Mouse (Mus musculus): ENCODE data around the gene Fam69a. TPM values are rescaled to one million over a fixed set of nuclear protein-coding genes. Genes with fewer than 3 reads are reported as not detected.
A peak's percentile ranks its signal among the peaks of the same experiment; 100 is the strongest.
"Not testable (repeated sequence)": the region's sequence is repeated elsewhere in the genome, so short reads cannot be mapped to it uniquely, and the experiment has no call there.

Fam69a gene
- polyA plus RNA-seq, 2 experiments from 2014 or later, result 66.3 to 87.7 TPM

DNA sequence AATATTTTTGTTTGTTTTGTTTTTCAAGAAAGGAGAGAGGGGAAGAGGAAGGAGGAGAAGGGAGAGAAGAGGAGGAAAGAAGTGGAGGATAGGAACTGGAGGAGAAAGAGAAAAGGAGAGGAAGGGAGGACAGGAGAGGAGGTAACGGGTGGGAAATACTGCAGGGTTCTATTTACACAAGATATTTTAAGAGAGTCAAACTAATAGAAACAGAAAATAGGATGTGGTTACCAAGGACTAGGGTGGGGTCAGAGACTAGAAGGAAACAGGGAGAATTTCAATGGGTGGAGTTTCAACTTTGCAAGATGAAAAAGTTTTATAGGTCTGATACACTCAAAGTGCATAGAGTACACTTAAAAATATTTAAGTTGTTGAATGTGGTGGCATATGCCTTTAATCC, 7.0 kb downstream of the Fam69a start:
- peak; percentile 70 for ATAC-seq

DNA sequence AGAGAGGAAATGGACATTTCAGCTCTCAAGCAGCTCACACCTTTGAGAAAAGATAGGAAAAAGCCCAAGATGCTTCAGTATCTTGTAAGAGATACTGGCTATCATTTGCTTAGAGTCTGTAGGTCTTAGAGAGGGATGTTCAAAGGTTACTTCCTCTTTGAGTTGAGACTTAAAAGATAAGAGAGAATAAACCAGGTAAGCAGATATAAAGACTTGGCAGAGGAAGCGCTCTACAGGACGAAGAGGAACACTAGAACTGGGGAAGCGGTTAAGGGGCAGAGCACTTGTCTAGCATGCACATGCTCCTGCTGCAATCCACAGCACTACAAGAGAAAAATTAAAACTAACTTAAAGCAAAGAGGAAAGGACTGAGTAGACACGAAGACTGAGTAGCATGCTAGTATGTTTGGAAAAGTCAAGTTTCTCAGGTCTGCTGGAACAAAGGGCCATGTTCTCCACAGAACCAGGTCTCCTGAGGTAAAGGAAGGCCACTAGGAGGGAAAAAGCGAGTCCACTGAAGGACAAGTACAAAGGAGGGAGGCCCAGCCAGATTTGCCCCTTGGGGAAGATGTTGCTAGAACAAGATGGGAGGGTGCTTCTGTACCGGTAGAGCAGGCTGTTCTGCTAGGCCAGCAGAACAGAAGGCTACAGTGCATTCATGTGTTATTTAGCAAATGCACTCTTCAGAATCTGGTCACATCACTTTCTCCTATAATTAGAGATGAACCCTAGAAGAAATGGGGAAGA, 8.4 kb downstream of the Fam69a start:
- peak; percentile 72 for ATAC-seq

- ATAC-seq, result peak; percentile 20
These were observed 9.1 kb downstream of the Fam69a start for GRCm38 (mm10) chr5:107977640-107978288.

DNA sequence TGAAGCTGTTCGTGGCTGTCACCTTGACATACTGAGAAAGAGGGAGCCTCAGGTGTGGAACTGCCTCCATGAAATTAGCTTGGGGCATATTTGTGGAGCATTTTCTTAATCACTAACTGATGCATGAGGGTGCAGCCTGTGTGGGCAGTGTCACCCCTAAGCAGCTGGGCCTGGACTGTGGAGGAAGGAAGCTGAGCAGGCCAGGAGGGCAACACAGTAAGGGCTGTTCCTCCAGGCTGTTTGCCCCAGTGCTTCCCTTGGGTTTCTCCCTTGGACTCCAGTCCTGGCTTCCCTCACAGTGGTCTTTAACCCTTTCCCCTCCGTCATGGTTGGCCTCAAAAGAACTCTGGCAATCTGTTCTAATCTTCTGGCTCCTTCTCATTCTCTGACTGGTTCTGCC, 13.6 kb downstream of the Fam69a start:
- no peak for ATAC-seq

DNA sequence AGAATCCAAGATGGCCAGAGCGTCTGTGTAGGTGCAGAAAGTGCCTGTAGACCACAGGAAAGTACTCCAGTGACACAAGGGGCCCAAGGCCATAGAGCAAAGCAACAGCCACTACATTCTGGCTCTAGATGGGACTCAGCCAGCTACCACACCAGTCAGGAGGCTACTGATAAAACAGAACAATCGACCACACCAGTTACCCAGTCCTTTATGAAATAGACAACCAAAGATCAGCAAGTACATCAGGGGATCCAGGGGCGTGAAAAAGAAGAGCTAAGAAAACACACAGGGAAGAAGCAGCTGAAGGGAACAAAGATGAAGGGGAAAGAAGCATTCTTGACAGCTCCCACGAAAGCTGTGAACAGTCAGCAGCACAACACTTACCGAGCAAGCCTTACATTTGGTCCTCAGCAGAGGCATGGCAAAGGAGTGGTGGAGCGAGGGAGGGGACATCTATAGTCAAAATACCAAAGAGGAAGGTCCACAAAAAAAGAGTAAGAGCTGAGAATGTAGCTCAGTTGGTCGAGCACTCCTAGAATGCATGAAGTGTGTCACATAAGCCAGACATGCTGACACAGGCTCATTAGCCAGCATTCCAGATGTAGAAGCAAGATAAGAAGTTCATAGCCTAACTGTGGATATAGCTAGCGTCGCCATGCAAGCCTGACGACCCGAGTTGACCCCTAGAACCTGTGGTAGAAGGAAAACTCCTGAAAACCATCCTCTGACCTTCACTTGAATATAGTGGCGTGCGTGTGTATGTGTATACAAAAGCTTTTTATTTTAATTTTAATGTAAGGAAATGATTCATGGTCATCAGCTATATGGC, 14.2 kb downstream of the Fam69a start:
- ATAC-seq, result no peak

DNA sequence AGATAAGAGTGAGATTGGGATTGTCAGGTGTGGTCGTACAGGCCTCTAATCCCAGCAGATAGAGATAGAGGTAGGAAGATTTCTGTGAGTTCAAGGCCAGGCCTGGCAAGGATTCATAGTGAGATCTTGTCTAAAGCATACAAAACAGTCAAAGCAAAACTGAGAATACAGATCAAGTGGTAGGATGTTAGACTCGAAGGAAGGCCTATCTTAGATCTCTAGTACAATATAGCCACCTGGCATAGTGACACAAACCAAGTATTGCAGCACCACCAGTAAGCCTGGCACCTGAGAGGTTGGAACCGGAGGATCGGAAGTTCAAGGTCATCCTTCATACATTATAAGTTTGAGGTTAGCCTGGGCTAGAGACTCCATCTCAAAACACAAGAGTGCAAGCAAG, 15.8 kb downstream of the Fam69a start:
- ATAC-seq, result peak; percentile 49

DNA sequence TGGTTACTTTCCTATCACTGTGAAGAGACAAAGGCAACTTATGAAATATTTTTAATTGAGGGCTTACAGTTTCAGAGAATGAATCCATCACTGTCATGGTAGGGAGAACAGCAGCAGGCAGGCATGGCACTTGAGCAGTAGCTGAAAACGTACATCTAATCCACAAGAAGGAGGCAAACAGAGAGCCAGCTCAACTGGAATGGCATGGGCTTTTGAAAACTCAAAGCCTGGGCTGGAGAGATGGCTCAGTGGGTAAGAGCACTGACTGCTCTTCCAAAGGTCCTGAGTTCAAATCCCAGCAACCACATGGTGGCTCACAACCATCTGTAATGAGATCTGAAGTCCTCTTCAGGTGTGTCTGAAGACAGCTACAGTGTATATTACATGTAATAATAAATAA, 17.1 kb downstream of the Fam69a start:
- ATAC-seq, result not testable (repeated sequence)

DNA sequence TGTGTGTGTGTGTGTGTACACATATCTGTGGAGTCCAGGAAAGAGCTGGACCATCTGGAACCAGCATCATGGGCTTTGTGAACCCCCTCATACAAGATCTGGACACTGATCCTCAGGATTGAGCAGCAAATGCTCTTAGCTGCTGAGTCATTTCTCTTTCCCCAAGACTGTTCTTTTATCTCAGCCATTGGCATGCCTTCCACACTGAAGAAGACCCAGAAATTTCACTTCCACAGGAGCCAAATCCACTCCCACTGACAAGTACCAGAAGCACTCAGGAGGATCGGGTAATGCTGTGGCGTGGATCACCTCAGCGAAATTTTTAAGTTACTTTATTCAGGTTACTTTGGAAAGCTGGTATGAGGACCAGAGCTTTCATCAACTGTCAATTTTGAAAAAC, 18.8 kb downstream of the Fam69a start:
- ATAC-seq, result no peak

GRCm38 (mm10) chr5:107966841-107967457, 19.9 kb downstream of the Fam69a start:
- ATAC-seq, result peak; percentile 77

GRCm38 (mm10) chr5:107966156-107966555, 20.7 kb downstream of the Fam69a start:
- ATAC-seq, result no peak

DNA sequence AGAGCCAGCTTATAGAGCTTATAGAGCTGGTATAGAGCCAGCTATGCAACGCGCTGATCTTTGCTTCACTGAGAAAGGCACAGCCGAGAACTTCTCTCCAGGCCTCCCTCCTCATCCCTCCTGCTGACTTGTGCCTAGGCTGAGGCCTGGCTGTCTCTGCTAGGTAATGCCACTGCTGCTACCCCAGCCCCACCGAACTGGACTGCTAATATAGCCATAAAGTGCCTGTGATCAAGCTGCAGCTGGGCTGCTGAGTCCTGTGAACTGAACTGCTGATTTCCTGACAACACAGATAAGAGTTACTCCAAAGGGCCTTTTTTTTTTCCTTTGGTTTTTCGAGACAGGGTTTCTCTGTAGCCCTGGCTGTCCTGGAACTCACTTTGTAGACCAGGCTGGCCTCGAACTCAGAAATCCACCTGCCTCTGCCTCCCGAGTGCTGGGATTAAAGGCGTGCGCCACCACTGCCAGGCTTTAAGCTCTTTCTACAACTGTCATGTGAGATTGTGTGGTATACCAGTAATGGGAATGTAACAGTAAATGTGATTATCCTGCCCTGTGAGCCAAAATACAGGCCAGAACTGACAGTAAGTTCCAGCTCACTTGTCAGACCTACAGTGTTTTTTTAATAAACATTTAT, 21.4 kb downstream of the Fam69a start:
- no peak for ATAC-seq

DNA sequence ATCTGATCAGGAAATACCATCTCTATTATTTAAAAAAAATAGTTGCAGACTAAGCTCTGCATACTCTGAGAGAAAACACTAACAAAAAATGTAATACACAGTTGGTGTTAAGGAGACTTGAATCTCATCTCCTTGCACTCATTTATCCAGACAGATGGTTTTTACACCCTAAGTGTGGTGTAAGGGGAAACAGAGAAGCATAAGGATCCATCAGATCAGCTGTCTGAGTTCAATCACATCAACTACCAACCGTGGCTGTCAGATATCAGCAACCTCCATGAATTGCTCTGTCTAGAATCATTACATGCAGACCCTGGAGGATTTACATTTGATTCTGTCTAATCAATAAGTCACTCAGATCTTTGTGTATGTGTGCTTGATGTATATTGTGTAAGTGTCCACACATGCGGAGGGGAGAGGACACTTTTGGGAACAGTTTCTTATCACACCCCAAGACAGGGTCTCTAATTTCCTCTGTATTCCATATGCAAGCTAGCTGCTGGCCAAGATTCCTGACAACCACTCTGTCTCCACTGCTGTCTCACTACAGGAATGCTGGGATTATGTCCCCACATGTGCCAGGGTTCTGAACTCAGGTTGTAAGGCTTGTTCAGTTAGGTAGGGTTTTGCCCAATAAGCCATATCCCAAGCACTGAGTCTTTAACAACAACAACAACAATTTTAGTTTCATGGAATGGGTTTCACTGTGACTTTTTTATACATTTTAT, 22.7 kb downstream of the Fam69a start:
- no peak for ATAC-seq

GRCm38 (mm10) chr5:107961438-107962251, 25.2 kb downstream of the Fam69a start:
- ATAC-seq, result peak; percentile 64

- ATAC-seq, result peak; percentile 94
These were observed 26.2 kb downstream of the Fam69a start for GRCm38 (mm10) chr5:107960532-107961202.

DNA sequence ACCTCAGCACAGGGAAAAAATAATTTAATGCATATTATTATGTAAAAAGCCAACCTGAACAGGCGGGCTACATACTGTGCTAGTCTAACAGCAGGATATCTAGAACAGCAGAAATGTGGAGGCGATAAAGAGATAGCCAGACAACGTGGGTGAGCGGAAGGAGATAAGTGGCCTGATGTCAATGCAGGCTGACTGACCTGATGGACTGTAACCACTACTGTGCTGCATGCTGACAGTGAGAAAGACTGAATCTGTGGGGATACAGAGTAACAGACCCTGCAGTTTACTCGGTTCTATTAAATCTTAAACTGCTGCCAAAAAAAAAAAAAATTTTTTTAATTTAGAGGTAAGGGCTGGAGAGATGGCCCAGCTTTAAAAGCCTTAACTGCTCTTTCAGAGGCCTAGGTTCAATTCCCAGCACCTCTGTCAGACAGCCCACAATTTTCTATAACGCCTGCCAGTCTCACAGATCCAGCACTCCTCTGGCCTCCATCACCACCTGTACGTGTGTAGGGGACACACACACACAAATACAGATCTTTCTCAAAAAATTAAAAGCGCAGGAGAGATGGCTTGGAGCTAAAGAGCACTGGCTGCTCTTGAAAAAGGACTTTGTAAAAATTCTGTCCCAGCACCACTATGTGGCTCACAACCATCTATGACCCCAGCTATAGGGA, 27.1 kb downstream of the Fam69a start:
- no peak for ATAC-seq

- ATAC-seq, result peak; percentile 51
These were observed 36.2 kb downstream of the Fam69a start for GRCm38 (mm10) chr5:107950643-107951042.

GRCm38 (mm10) chr5:107949607-107950006, 37.3 kb downstream of the Fam69a start:
- no peak for ATAC-seq

- no peak for ATAC-seq
These were observed 38.0 kb downstream of the Fam69a start for GRCm38 (mm10) chr5:107948899-107949298.

GRCm38 (mm10) chr5:107947548-107947947, 39.3 kb downstream of the Fam69a start:
- ATAC-seq, result no peak

DNA sequence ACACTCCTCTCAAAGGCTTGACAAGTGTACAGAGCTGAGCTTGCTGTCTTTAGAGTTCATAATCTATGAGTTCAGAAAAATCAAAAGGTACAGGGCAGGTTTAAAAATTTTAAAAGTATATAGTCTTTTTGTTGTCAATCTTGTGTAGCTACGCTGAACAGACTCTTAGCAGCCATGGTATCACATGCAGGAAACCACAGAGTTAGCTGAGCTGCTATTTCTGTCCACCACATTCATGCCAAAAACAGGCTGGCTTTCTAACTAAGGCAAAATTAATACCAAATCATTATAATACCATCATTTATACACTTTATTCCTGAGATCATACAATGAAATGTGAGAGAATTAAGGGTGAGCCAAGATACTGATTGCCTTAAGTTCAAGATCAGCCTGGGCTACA, 40.4 kb downstream of the Fam69a start:
- peak; percentile 57 for ATAC-seq

Measured in CD4-positive, CD25-positive, alpha-beta regulatory T cell, adult 4 months (primary cell).